Mouse (Mus musculus): ENCODE results near the gene Nop2.

- TF ChIP-seq POLR2A (IDR thresholded peaks at IDR 0.05; ENCODE audit: insufficient read length, low read depth) (no peak), POLR2AphosphoS2 (IDR thresholded peaks at IDR 0.05; ENCODE audit: insufficient read length, low read depth) (no peak), TCF12 (IDR thresholded peaks at IDR 0.05; ENCODE audit: insufficient read depth, poor library complexity, severe bottlenecking) (no peak), MYOD1 (IDR thresholded peaks at IDR 0.05; ENCODE audit: control insufficient read depth in 1 of 3, insufficient read length in 2 of 3, low read depth in 2 of 3) (no peak), TCF3 (IDR thresholded peaks at IDR 0.05; ENCODE audit: insufficient read length, low read depth) (no peak), CEBPB (IDR thresholded peaks at IDR 0.05; ENCODE audit: insufficient read depth, poor library complexity, severe bottlenecking) (no peak), MAX (IDR thresholded peaks at IDR 0.05; ENCODE audit: low read depth) (no peak), SRF (IDR thresholded peaks at IDR 0.05; ENCODE audit: control insufficient read depth, insufficient read length, low read depth) (no peak)
These were observed 43.0 kb upstream of the Nop2 start for GRCm38 (mm10) chr6:125088561-125089321.

Data from myocyte (in vitro differentiated cells).